Mouse (Mus musculus) thymus, postnatal 36 days (tissue): ENCODE results near the gene Defb41.
"Not testable (repeated sequence)": the region's sequence is repeated elsewhere in the genome, so short reads cannot be mapped to it uniquely, and the experiment has no call there.

Experiments
- DNase-seq, 2 experiments: peaks; one replicate each; pipeline ENCODE4 v3.0.0; 2022; ENCODE audit warnings: mixed read lengths in 2 of 2

The Defb41 gene

GRCm38 (mm10) chr1:18265038-18265437 lies at the start of gene Defb41:
TSS of gene Defb41 (minus strand) at chr1:18265138.
- DNase-seq = no peak

- no peak for DNase-seq
These were observed 43.5 kb upstream of the Defb41 start for GRCm38 (mm10) chr1:18308474-18308829.

- DNase-seq = no peak
These were observed 42.9 kb upstream of the Defb41 start for GRCm38 (mm10) chr1:18307545-18308473.

- no peak for DNase-seq
These were observed 27.6 kb upstream of the Defb41 start for GRCm38 (mm10) chr1:18292515-18292914.

GRCm38 (mm10) chr1:18288860-18289259 lies 23.9 kb upstream of the Defb41 start:
- DNase-seq = no peak

GRCm38 (mm10) chr1:18287371-18287770 lies 22.4 kb upstream of the Defb41 start:
- DNase-seq = no peak

GRCm38 (mm10) chr1:18271095-18271494 lies 6.2 kb upstream of the Defb41 start:
- no peak for DNase-seq

GRCm38 (mm10) chr1:18268845-18269244 lies 3.9 kb upstream of the Defb41 start:
- no peak for DNase-seq

GRCm38 (mm10) chr1:18245801-18246580 lies 18.9 kb downstream of the Defb41 start:
- not testable (repeated sequence) for DNase-seq

- DNase-seq = no peak
These were observed 27.6 kb downstream of the Defb41 start, which contains the start of gene Defb18 for GRCm38 (mm10) chr1:18237343-18237742. TSS of gene Defb18 (minus strand) at chr1:18237443.

GRCm38 (mm10) chr1:18223385-18223945 lies 41.5 kb downstream of the Defb41 start:
- no peak for DNase-seq
